Mouse (Mus musculus): Measurements from ENCODE around the gene Ssh1. TPM values are rescaled to one million over a fixed set of nuclear protein-coding genes. Genes with fewer than 3 reads are reported as not detected.

Gene Ssh1
- total and polyA plus RNA-seq, 2 experiments from 2014 or later: 9.7 to 14.5 TPM

DNA sequence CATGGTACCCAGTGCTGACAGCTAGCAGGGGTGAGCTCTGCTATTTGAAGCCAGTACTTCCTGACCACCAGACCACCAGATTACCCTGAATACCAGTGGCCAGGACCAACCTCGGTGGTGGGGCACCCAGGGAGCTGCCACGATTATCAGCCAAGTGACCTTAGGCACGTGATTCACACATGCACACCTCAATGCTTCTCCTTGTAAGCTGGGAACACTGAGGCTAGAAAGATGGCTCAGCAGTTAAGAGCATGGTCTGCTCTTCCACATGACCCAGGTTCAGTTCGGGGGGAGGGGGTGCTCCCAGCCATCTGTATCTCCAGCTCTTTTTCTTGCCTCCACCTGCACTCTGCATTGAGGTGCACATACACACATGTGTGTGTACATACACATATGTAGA is 15.4 kb upstream of the Ssh1 start:
- Histone ChIP-seq H3K4me3 (ENCODE audit: low read length) (no peak overlapping the region), H3K4me2 (ENCODE audit: low read depth, low read length) (no peak overlapping the region), H3K27ac (no peak overlapping the region), H3K9me3 (ENCODE audit: low read length) (no peaks in the 10 kb centered on the region), H3K36me3 (ENCODE audit: insufficient read depth, low read length) (no peaks in the 10 kb centered on the region), H3K27me3 (ENCODE audit: insufficient read depth, low read length) (no peaks in the 10 kb centered on the region), H3K4me1 (ENCODE audit: insufficient read depth, low read length) (no peaks in the 10 kb centered on the region), H3K9ac (replicated peaks; ENCODE audit: low read length) (no peak overlapping the region)
- no peak for ATAC-seq
- no peak for TF ChIP-seq CTCF (IDR thresholded peaks at IDR 0.05; ENCODE audit: low read depth)
- 75% methylated on average over 4 of the region's 4 CpGs for WGBS
- no peak for DNase-seq (ENCODE audit: low spot score)

DNA sequence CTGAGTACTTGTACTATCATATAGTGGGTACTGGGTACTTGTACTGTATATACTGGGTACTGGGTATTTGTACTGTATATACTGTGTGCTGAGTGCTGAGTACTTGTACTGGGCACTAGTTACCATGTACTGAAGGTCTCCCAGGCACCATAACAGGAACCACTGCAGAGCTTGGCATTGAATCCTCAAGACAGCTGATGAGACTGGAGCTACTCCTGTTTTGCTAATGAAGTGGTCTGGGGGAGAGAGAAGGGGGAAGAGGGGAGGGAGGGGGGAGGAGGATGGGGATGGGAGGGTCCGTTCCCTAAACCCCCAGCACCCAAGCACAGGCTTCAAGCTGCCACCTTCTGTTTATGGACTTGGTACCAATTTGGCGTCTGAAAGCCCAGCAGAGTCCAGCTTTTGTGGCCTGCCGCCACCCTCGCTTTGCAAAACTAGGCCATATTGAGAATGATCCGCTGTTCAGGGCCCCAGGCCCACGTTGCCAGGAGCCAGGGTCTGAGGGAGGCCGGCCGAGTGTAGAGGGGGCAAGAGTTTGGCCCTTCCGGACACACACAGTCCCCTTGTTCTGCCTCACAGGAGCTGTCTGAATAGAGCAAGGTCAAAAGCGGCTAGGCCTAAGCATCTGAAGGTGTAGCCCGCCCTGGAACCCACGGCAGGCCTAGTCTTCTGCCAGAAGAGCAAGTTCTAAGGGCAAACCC is 14.2 kb upstream of the Ssh1 start:
- Histone ChIP-seq H3K27ac (no peak overlapping the region), H3K9me3 (ENCODE audit: low read length) (no peaks in the 10 kb centered on the region), H3K9ac (replicated peaks; ENCODE audit: low read length) (no peak overlapping the region), H3K36me3 (ENCODE audit: insufficient read depth, low read length) (no peaks in the 10 kb centered on the region), H3K4me3 (ENCODE audit: low read length) (no peak overlapping the region), H3K4me2 (ENCODE audit: low read depth, low read length) (no peak overlapping the region), H3K4me1 (ENCODE audit: insufficient read depth, low read length) (no peaks in the 10 kb centered on the region), H3K27me3 (ENCODE audit: insufficient read depth, low read length) (no peaks in the 10 kb centered on the region)
- 64% methylated on average over 12 of the region's 12 CpGs for WGBS
- DNase-seq (ENCODE audit: low spot score) (peak; percentile 21), ATAC-seq (peak; percentile 70)
- TF ChIP-seq CTCF (IDR thresholded peaks at IDR 0.05; ENCODE audit: low read depth): no peak

DNA sequence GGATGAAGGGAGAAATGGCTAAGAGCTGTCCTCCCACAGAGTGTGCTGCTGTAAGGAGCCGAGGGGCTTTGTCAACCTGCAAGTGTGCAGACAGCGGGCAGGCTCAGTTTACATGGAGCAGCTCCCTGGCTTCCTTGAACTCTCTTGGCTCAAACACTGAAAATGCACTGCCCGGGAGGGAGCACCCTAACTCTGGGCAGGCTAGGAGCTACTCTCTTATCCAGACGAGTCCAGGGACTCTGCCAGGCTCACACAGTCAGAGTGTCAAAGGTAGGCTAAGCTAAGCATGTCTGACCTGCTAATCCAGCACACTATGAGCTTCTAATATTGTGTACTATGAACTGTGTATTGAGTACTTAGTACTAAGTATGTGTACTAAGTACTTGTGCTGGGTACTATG is 13.3 kb upstream of the Ssh1 start:
- ATAC-seq: no peak
- no peaks in the 10 kb centered on the region for H3K9me3 ChIP-seq (ENCODE audit: low read length)
- WGBS: 74% methylated on average over 4 of the region's 4 CpGs

DNA sequence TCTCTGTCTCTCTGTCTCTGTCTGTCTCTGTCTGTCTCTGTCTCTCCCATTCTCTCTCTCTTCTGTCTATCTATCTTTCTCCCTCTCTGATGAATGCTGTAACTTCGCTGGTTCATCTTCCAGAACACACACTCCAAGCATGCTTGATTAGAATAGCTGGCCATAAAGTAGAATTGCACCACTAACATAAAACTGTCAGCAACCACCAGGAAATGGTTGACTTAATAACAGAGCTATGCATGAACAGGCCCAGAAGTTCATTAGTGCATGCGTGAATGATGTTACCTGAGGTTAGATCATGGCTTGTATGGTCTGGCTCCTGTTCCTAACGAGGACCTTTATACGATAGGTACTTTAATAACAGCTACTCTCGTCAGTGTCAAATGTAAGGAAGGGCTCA is 11.4 kb upstream of the Ssh1 start:
- ATAC-seq: no peak
- Histone ChIP-seq H3K36me3 (ENCODE audit: insufficient read depth, low read length) (no peaks in the 10 kb centered on the region), H3K4me3 (ENCODE audit: low read length) (no peak overlapping the region), H3K9me3 (ENCODE audit: low read length) (no peaks in the 10 kb centered on the region), H3K4me1 (ENCODE audit: insufficient read depth, low read length) (no peaks in the 10 kb centered on the region), H3K9ac (replicated peaks; ENCODE audit: low read length) (no peak overlapping the region), H3K27me3 (ENCODE audit: insufficient read depth, low read length) (no peaks in the 10 kb centered on the region), H3K4me2 (ENCODE audit: low read depth, low read length) (no peak overlapping the region), H3K27ac (no peak overlapping the region)
- DNase-seq (ENCODE audit: low spot score): no peak
- no peak for TF ChIP-seq CTCF (IDR thresholded peaks at IDR 0.05; ENCODE audit: low read depth)
- 85% methylated on average over 5 of the region's 5 CpGs for WGBS

More for the DNA sequence above, 13.3 kb upstream of the Ssh1 start:
- Histone ChIP-seq H3K9ac (replicated peaks; ENCODE audit: low read length) (no peak overlapping the region), H3K27ac (no peak overlapping the region), H3K4me3 (ENCODE audit: low read length) (no peak overlapping the region), H3K36me3 (ENCODE audit: insufficient read depth, low read length) (no peaks in the 10 kb centered on the region), H3K27me3 (ENCODE audit: insufficient read depth, low read length) (no peaks in the 10 kb centered on the region), H3K4me1 (ENCODE audit: insufficient read depth, low read length) (no peaks in the 10 kb centered on the region), H3K4me2 (ENCODE audit: low read depth, low read length) (no peak overlapping the region)
- TF ChIP-seq CTCF (IDR thresholded peaks at IDR 0.05; ENCODE audit: low read depth): no peak
- DNase-seq (ENCODE audit: low spot score): no peak

DNA sequence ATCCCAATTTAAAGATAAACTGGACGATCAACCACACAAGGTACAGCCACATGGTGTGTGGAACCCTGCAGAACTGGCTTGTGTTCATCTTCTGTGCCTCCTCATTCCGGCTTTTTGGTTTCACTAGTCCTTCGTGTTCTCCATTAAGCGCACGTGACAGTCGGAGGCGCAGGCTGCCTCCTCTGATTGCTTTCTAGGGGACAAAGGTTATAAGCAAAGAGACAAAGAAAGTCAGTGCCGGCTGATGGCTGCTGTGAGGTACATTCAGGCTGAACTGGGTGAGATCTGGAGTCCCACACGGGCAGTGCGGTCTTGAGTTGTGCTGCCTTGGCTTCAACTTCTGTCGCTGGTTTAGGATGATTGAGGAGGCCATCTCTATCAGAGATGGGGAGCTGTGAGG is 10.9 kb upstream of the Ssh1 start:
- Histone ChIP-seq H3K4me1 (ENCODE audit: insufficient read depth, low read length) (no peaks in the 10 kb centered on the region), H3K9ac (replicated peaks; ENCODE audit: low read length) (no peak overlapping the region), H3K4me2 (ENCODE audit: low read depth, low read length) (no peak overlapping the region), H3K27me3 (ENCODE audit: insufficient read depth, low read length) (no peaks in the 10 kb centered on the region), H3K36me3 (ENCODE audit: insufficient read depth, low read length) (no peaks in the 10 kb centered on the region), H3K4me3 (ENCODE audit: low read length) (no peak overlapping the region), H3K9me3 (ENCODE audit: low read length) (no peaks in the 10 kb centered on the region), H3K27ac (no peak overlapping the region)
- WGBS: 59% methylated on average over 11 of the region's 11 CpGs
- TF ChIP-seq CTCF (IDR thresholded peaks at IDR 0.05; ENCODE audit: low read depth): no peak
- DNase-seq (ENCODE audit: low spot score) (no peak), ATAC-seq (no peak)

DNA sequence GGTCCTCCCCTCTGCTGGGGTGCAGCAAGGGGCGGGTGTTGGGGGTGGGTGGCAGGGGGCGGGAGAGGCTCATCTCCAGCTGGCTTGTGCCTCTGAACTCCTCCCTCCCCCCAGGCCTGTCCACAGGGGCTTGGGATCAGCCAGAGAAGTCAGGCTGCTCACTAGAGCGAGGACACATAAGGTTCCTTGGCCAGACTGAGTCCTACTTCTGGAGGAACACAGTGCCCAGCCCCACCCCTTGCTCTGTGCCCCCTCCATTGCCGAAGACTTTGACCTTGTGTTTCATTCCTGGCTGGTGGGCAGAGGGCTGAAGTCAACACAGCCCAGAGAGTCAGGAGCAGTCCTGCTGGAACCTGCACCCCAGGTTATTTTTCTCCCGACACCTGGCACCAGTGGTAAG is 9.8 kb upstream of the Ssh1 start, which contains the start of gene Dao:
TSS of gene Dao (plus strand) at position 162 of the 400 bp plus-strand sequence.
- H3K4me2 ChIP-seq (ENCODE audit: low read depth, low read length): no peak within 1 kb of the TSS
- WGBS: 72% methylated on average over 5 of the region's 5 CpGs
- H3K4me1 ChIP-seq (ENCODE audit: insufficient read depth, low read length): no peaks in the 10 kb centered on the region

DNA sequence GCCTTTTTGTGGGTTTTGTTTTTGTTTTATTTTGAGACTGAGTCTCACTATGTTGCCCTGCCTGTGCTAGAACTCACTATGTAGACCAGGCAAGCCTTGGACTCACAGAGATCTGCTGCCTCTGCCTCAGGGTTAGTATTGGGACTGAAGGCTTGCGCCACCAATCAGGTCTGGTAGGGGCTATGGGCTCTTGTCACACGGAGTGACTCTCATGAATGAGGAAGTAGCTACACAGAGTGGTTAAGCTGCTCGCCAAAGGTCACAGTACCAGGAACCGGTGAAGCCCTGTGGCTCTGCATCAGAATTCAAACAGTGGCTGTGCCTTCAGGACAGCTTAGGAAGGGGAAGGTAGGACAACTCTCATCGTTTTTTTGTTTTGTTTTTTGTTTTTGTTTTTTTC is 5.7 kb upstream of the Ssh1 start:
- no peak for TF ChIP-seq CTCF (IDR thresholded peaks at IDR 0.05; ENCODE audit: low read depth)
- ATAC-seq (no peak), DNase-seq (ENCODE audit: low spot score) (no peak)
- 61% methylated on average over 5 of the region's 5 CpGs for WGBS
- H3K4me2 ChIP-seq (ENCODE audit: low read depth, low read length): no peak overlapping the region
- no peaks in the 10 kb centered on the region for H3K9me3 ChIP-seq (ENCODE audit: low read length)
- H3K27ac ChIP-seq: no peak overlapping the region
- H3K4me3 ChIP-seq (ENCODE audit: low read length): no peak overlapping the region
- no peak overlapping the region for H3K9ac ChIP-seq (replicated peaks; ENCODE audit: low read length)
- no peaks in the 10 kb centered on the region for H3K27me3 ChIP-seq (ENCODE audit: insufficient read depth, low read length)
- no peaks in the 10 kb centered on the region for H3K36me3 ChIP-seq (ENCODE audit: insufficient read depth, low read length)
- no peaks in the 10 kb centered on the region for H3K4me1 ChIP-seq (ENCODE audit: insufficient read depth, low read length)

More for the DNA sequence above, 9.8 kb upstream of the Ssh1 start, which contains the start of gene Dao:
- Histone ChIP-seq H3K4me3 (ENCODE audit: low read length) (no peak within 1 kb of the TSS), H3K9me3 (ENCODE audit: low read length) (no peaks in the 10 kb centered on the region), H3K9ac (replicated peaks; ENCODE audit: low read length) (no peak within 1 kb of the TSS), H3K36me3 (ENCODE audit: insufficient read depth, low read length) (no peaks in the 10 kb centered on the region), H3K27ac (no peak within 1 kb of the TSS), H3K27me3 (ENCODE audit: insufficient read depth, low read length) (no peaks in the 10 kb centered on the region)
- ATAC-seq (no peak), DNase-seq (ENCODE audit: low spot score) (no peak)
- TF ChIP-seq CTCF (IDR thresholded peaks at IDR 0.05; ENCODE audit: low read depth): no peak
